24 mouse cellular contexts compared by ENCODE assay signal in genomic region chr9:44589095-44589494, GRCm38 (mm10). TPM values are rescaled to one million over a fixed set of nuclear protein-coding genes. Genes with fewer than 3 reads are reported as not detected.
"Had no signal": no experiment of that assay in that cellular context is flagged by ENCODE, and none has a peak within 500 bp of the region (broad histone marks: within the 10 kb centered on the region; RNA-seq: fewer than 3 reads in every experiment).

No protein-coding gene starts in this region.

- H3K9ac ChIP-seq: limb, embryonic 12.5 days; limb, embryonic 15.5 days; liver, embryonic 14.5 days; liver, postnatal 0 days; lung, embryonic 14.5 days; midbrain, embryonic 13.5 days; neural tube, embryonic 13.5 days had no signal

- DNase-seq: kidney, adult 18-20 months; kidney, adult 9 months; kidney, postnatal 25 days; left cerebral cortex, postnatal 4 days; liver, postnatal 0 days; lung, embryonic 14.5 days; retina, postnatal 1 day; right cerebral cortex, postnatal 25 days; thymus, postnatal 25 days had no signal

- H3K4me2 ChIP-seq: limb, embryonic 12.5 days; limb, embryonic 15.5 days; liver, embryonic 11.5 days; lung, embryonic 14.5 days; midbrain, embryonic 13.5 days; neural tube, embryonic 13.5 days had no signal

- H3K4me3 ChIP-seq: limb, embryonic 12.5 days; limb, embryonic 15.5 days; midbrain, embryonic 13.5 days; myocyte; neural tube, embryonic 13.5 days had no signal

- H3K9me3 ChIP-seq: limb, embryonic 15.5 days; neural tube, embryonic 13.5 days had no signal

- H3K27me3 ChIP-seq: limb, embryonic 12.5 days; limb, embryonic 15.5 days; midbrain, embryonic 13.5 days; neural tube, embryonic 13.5 days had no signal

- H3K4me1 ChIP-seq: midbrain, embryonic 13.5 days had no signal

- H3K27ac ChIP-seq: limb, embryonic 12.5 days; limb, embryonic 15.5 days; liver, embryonic 14.5 days; macrophage; midbrain, embryonic 13.5 days; neural tube, embryonic 13.5 days had no signal

- ATAC-seq: liver, postnatal 0 days; lung, postnatal 0 days; midbrain, embryonic 13.5 days; midbrain, embryonic 16.5 days had no signal

- H3K36me3 ChIP-seq: limb, embryonic 12.5 days; limb, embryonic 15.5 days; midbrain, embryonic 13.5 days; neural tube, embryonic 13.5 days had no signal

RNA-seq across cellular contexts. Expression of gene Cxcr5, which starts 27.4 kb away (rescaled TPM):
- total RNA-seq: layer of hippocampus, adult 8-10 months; layer of hippocampus, postnatal 10 days; left cerebral cortex, adult 8-10 months; left cerebral cortex, postnatal 14 days; left cerebral cortex, postnatal 4 days; megakaryocyte, adult 5-6 weeks had no signal
- polyA plus RNA-seq: limb, embryonic 12.5 days; liver, embryonic 11.5 days; lung, embryonic 14.5 days; macrophage; midbrain, embryonic 13.5 days; midbrain, embryonic 16.5 days; neural tube, embryonic 13.5 days had no signal
